Mouse (Mus musculus): Measurements from ENCODE around the gene Trappc5. TPM values are rescaled to one million over a fixed set of nuclear protein-coding genes. Genes with fewer than 3 reads are reported as not detected.

The Trappc5 gene
- 10 to 100 TPM; 25.9 to 27.8 TPM for total RNA-seq (2021)
- long read RNA-seq, experiment 1, full-length matches to known transcripts, result 33 of 33 reads
- long read RNA-seq, experiment 1, partial matches to known transcripts, result 0 of 33 reads
- long read RNA-seq, experiment 1, other reads (novel, unspliced or antisense), result 0 of 33 reads
- long read RNA-seq, experiment 2, full-length matches to known transcripts, result 49 of 50 reads
- long read RNA-seq, experiment 2, partial matches to known transcripts, result 0 of 50 reads
- long read RNA-seq, experiment 2, other reads (novel, unspliced or antisense), result 1 of 50 reads

DNA sequence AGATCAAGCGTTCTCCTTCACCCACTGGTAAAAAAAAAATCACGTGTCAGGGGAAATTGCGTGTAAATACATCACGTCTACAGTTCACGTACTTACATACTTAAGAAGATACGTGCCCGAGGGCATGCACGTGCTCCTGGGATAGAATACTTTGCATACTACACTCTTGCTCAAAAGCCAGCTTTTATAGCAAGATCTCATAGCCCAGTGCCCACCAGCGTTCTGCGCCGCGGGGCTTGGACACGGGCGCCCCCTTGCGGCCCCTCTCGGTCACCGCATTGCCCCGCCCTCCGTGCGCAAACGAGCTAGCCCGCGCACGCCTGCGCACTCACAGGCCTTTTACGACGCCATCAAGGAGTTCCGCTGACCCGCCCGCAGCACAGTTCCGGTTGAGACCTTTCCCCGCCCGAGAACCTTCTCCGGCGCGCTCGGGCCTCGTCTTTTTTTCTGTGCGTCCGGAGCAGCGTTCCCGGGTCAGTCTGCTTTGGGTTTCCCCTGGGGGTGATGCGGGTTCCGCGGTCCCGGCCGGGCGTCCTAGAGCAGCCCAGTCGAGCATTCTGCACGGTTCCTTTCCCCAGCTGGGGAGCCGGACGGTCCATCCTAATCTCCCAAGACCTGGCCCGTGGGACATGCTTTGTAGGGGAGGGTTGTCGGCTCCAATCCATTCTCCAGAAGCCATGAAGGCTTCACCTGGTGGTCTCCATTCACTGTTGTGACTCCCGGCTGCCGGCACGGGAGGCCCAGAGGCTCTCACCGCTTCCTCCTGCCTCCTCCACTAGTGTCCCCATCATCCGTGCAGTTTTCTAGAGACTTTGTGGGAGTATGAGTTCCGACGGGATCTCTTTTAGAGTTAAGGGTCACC, at the start of gene Trappc5:
TSS of gene Trappc5 (plus strand) at position 169 of the 862 bp plus-strand sequence.
- DNase-seq (ENCODE audit: low spot score in 2 of 2), result peak; percentile 89 to 92

GRCm38 (mm10) chr8:3626971-3627370, 49.1 kb upstream of the Trappc5 start:
- DNase-seq (ENCODE audit: low spot score in 2 of 2), result no peak

DNA sequence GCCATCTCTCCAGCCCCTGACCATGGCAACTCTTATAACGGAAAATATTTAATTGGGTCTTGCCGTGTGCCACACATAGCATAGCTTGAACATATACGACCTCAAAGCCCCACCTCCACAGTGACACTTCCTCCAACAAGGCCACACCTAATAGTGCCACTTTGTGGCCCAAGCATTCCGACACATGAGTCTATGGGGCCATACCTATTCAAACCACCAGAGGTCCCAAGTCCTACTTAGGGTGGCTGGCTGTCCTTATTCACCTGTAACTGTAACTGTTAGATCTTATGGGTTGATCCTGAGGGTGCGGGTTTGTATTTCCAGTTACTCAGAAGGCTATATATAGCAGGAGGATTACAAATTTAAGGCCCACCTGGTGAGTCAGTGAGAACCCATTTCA, 48.1 kb upstream of the Trappc5 start:
- no peak for DNase-seq (ENCODE audit: low spot score in 2 of 2)

DNA sequence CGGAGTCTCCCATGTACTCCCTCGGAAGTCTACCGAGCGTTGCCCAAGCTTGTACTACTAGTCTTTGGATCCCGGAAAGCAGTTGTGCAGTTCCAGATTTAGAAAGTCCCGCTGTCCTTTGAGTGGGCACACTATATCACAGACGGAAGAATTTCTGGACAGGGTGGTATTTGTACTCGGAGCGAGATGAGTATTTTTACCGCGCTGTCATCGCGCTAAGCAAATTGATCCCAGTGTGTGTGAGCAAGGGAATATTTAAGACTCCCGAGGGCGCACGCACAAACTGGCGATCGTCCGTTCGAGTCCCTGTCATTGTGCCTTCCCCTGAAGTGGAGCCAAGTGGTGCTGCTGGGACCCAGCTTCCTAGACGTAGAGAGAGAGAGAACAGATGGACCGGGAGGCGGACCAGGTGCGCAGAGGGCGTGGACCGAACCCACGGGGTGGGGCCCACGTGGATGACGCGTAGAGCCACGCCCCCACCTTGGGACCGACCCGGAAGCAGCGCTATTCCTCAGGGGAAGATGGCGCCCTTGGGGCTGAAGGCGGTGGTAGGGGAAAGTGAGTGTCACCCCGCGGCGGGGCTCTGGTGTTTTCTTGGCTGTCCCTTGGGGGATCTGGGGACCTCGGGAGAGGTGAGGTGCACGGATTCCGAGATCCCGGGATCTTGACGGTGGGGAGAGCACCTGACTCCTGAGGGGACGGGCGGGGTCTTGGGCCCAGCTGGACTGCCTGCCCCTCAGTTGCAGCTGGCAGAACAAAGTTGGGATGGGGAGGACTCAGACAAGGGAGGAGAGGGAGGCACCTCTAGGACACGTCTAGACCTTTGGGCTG, 45.2 kb upstream of the Trappc5 start, which contains the start of gene Stxbp2:
TSS of gene Stxbp2 (plus strand) at position 309 of the 831 bp plus-strand sequence.
- DNase-seq (ENCODE audit: low spot score in 2 of 2), result no peak

DNA sequence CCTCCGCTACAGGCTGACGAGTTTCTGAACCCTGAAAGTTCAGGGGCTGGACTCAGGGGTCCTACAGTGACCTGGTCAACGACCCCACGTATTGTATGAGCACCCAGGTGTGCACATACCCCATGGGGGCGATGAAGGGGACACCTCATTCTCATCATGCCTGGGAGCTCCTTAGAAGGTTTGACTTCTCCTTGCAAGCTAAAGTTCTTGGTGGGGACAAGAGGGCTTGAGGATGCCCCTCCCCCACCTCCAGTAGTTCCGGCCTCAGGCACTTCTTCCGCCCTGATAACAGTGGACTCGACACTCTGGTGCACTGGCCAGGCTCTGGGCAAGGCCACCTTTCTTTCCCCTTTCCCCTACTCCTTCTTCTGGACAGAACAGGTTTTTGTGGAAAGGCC, 44.6 kb upstream of the Trappc5 start:
- DNase-seq (ENCODE audit: low spot score in 2 of 2), result no peak

GRCm38 (mm10) chr8:3645804-3646203, 30.3 kb upstream of the Trappc5 start:
- peak in 1 of 2 experiments; percentile 34 for DNase-seq (ENCODE audit: low spot score in 2 of 2)

- no peak for DNase-seq (ENCODE audit: low spot score in 2 of 2)
These were observed 29.1 kb upstream of the Trappc5 start for GRCm38 (mm10) chr8:3646824-3647531.

- DNase-seq (ENCODE audit: low spot score in 2 of 2), result no peak
These were observed 28.5 kb upstream of the Trappc5 start for GRCm38 (mm10) chr8:3647561-3647960.

DNA sequence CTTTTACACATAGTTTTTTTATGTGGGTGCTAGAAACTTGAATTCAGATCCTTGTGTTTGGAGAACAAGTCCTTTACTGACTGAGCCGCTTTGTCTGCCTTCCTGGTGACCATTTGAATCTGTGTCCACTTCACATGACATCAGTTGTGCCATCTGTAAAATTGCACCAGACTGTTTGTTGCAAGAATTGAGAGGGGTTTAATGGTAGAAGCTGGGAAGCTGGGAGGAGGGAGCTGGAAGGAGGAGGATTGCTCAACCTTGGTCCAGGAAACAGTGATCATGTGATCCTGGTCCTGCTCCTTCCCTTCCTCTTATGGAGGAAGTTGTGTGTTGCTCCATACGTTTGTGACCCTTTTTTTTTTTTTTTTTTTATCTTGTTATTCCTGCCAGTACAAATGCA, 27.8 kb upstream of the Trappc5 start:
- DNase-seq (ENCODE audit: low spot score in 2 of 2), result no peak

DNA sequence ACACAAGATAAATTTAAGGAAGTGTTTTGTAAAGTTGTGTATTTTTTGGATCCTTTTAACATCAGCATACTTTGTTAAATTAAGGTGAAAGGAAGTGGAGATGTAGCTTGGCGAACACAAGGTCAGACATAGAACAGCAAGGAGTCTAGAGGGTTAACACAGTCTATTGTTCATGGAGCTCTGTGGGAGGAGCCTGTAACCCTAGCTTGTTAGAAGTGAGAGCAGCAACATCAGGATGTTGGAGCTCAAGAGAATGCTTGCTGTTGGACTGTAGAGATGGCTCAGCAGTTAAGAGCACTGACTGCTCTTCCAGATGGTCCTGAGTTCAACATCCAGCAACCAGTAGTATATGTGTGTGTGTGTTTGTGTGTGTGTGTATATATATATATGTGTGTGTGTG, 27.1 kb upstream of the Trappc5 start:
- DNase-seq (ENCODE audit: low spot score in 2 of 2), result no peak

DNA sequence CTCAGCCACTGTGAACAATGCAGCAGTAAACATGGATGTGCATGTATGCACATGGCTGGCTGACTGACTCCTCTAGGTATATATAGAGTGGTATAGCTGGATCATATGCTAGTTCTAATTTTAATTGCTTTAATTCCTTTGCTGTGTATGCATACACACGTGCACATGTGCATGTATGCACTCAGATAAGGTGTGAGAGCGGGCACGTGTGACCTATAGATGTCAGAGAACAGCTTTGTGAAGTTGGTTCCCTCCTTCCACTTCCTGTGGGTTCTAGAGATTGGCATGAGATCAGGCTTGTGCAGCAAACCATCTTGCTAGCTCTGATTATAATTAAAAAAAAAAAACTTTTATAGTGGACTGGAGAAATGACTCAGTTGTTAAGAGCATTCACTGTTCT, 23.3 kb upstream of the Trappc5 start:
- no peak for DNase-seq (ENCODE audit: low spot score in 2 of 2)

DNA sequence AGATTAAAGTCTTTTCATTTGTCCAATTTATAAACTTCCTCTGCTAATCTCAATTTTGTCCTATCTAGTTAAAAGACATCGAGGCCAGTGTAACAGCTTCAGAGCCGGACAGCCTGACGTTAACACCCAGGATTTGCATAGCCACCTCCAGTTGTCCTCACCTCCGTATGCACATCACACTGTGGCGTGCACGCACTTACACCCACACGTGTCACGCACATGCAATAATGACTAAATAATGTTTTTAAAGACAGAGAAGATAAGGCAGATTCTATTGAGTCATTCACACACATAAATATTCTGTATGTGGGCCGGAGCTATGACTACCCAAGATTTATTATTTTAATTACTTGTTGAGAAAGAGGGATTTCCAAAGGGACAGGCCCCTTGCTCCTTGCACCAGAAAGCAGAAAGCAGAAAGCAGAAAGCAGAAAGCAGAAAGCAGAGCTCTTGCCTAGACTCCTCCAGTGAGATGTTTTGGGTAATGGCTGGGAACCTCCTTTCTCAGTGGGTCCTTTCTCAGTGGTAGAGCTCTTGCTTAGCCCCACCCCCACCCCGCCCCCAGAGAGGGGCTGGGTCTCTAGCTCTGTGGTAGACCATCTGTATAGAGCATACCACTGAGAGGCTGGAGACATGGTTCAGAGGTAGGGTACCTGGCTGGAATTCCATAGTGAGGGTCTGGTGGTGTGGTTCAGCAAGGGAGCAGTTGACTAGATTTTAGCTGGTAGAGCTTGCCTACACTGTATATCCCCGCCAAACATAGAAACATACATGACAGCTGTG, 21.2 kb upstream of the Trappc5 start:
- no peak for DNase-seq (ENCODE audit: low spot score in 2 of 2)

GRCm38 (mm10) chr8:3655526-3655925, 20.6 kb upstream of the Trappc5 start, which contains the start of gene Retn:
Gene Retn, plus strand, starts transcription at chr8:3655770.
- DNase-seq (ENCODE audit: low spot score in 2 of 2), result no peak

- DNase-seq (ENCODE audit: low spot score in 2 of 2), result no peak
These were observed 19.2 kb upstream of the Trappc5 start for GRCm38 (mm10) chr8:3656725-3657381.

GRCm38 (mm10) chr8:3660889-3661288, 15.2 kb upstream of the Trappc5 start:
- no peak for DNase-seq (ENCODE audit: low spot score in 2 of 2)

DNA sequence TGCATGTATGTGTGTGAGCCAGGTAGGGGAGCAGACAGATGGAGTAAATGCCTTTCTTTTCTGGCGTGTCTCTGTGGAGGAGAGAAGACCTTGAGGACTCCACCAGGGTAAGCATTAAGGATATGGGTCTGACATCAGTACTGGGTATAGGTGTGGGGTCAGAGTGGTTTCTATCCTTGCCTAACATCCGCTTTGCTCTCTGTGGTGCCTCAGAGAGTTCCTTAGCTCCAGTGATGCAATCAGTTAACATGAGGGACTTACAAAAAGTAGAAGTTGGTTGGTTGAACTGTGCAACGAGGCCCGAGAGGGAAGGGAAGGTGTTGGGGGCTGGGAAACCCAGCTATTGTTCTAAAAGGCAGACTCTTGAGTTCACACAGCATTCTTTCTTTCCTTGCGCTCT, 11.7 kb upstream of the Trappc5 start:
- no peak for DNase-seq (ENCODE audit: low spot score in 2 of 2)

GRCm38 (mm10) chr8:3665507-3665906, 10.6 kb upstream of the Trappc5 start, which contains the start of gene Mcemp1:
Gene Mcemp1, plus strand, starts transcription at chr8:3665754.
- DNase-seq (ENCODE audit: low spot score in 2 of 2), result no peak

DNA sequence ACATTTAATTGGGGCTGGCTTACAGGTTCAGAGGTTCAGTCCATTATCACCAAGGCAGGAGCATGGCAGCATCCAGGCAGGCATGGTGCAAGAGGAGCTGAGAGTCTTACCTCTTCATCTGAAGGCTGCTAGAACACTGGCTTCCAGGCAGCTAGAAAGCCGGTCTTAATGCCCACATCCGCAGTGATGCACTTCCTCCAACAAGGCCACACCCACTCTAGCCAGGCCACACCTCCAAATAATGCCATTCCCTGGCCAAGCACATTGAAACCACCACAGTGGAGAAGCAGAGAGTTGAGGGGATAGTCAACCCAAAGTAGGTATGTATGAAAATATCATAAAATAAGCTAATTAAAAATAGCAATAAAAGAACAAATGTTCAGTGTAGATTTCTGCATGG, 5.7 kb upstream of the Trappc5 start:
- no peak for DNase-seq (ENCODE audit: low spot score in 2 of 2)

- DNase-seq (ENCODE audit: low spot score in 2 of 2), result peak; percentile 65 to 76
These were observed 4.1 kb upstream of the Trappc5 start, which contains the start of gene Fcor for GRCm38 (mm10) chr8:3671980-3672491. Gene Fcor, minus strand, starts transcription at chr8:3672362.
